Mouse (Mus musculus) heart, embryonic 11.5 days (tissue): Measurements from ENCODE around the gene Rfxap. TPM values are rescaled to one million over a fixed set of nuclear protein-coding genes. Genes with fewer than 3 reads are reported as not detected.
A peak's percentile ranks its signal among the peaks of the same experiment; 100 is the strongest.

Experiments used
- ATAC-seq: fragments of 200-750 bp; cut with Nextera tagmentation; replicated peaks from 2 replicates; pipeline ENCODE4 v1.8.0; 2017; ENCODE audit warnings: moderate library complexity; ENCODE audit not compliant: insufficient number of reproducible peaks, low FRiP score, low TSS enrichment
- H3K27ac ChIP-seq: fragments of 300-500 bp; sonication (generic); 2 replicates; pipeline ENCODE4 v1.5.1; 2014; ENCODE audit warnings: mild to moderate bottlenecking, low read depth, low read length
- H3K27me3 ChIP-seq: fragments of 300-500 bp; sonication (generic); 2 replicates; pipeline ENCODE4 v1.6.1; 2014; ENCODE audit warnings: mild to moderate bottlenecking, low read length, mixed read lengths; ENCODE audit not compliant: control insufficient read depth, insufficient read depth
- H3K36me3 ChIP-seq: fragments of 300-500 bp; sonication (generic); 2 replicates; pipeline ENCODE4 v1.6.1; 2014; ENCODE audit warnings: mild to moderate bottlenecking, low read length, moderate library complexity, mixed read lengths; ENCODE audit not compliant: control insufficient read depth, insufficient read depth
- H3K4me1 ChIP-seq: fragments of 300-500 bp; sonication (generic); 2 replicates; pipeline ENCODE4 v1.6.1; 2014; ENCODE audit warnings: low read length; ENCODE audit not compliant: control insufficient read depth, insufficient read depth
- H3K4me2 ChIP-seq: fragments of 300-500 bp; sonication (generic); 2 replicates; pipeline ENCODE4 v1.6.1; 2014; ENCODE audit warnings: mild to moderate bottlenecking, moderate library complexity
- H3K4me3 ChIP-seq: fragments of 300-500 bp; sonication (generic); 2 replicates; pipeline ENCODE4 v1.5.1; 2014; ENCODE audit warnings: low read depth, low read length
- H3K9ac ChIP-seq: fragments of 300-500 bp; sonication (generic); 2 replicates; pipeline ENCODE4 v1.6.1; 2014; ENCODE audit warnings: mild to moderate bottlenecking, low read depth, low read length, moderate library complexity
- H3K9me3 ChIP-seq: fragments of 300-500 bp; sonication (generic); replicated peaks from 2 replicates; pipeline ENCODE4 v1.6.1; 2016; ENCODE audit warnings: low read length; ENCODE audit not compliant: control insufficient read depth
- WGBS: fragments of 180-500 bp; shearing (Covaris S2); extraction: QIAGEN DNeasy Blood & Tissue Kit; methylation state at CpG from one replicate; pipeline ENCODE4 v1.1.7; 2014; ENCODE audit not compliant: insufficient replicate concordance; 5-methylcytosine and 5-hydroxymethylcytosine counted together
- polyA plus RNA-seq: library from polyadenylated mRNA; unstranded; fragments of >200 nt; fragmentation: Nextera tagmentation; extraction: Ambion mirVana; gene quantifications from 2 replicates; pipeline ENCODE4 v1.2.1, GENCODE M21; 2014

Rfxap gene
- polyA plus RNA-seq, 1 experiment from 2014 or later = 34.3 TPM

DNA sequence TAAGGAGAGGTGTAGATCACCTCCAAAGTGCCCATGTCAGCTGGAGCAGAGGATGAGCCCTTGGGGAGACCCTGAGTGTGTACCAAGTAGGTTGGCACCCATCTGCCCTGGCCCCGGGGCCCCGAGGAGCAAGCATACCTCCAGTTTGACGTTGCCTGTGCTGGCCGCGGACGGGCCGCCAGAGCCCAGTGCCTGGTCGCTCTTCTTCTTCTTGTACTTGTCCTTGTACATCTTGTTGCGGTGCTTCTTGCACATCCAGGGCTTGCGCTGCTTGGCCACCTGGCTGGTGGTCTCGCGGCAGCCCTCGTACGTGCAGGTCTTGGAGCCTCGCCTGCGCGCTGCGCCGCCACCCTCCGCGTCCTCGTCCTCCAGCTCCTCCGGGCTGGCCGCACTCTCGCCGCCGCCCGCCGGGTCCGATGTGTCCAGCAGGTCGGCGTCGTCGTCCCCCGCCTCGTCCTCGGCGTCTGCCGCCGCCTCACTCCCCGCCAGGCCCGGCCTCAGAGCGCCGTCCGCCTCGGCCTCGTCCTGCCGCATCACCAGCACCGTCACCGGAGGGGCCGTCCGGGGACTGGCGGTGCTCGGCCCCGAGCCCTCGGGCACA is 430 bp downstream of the Rfxap start:
- Histone ChIP-seq H3K36me3 (peaks cover 6% of the 10 kb centered on the region), H3K27me3 (0 out of 2 replicates have a peak, but pooled peaks cover 2% of the 10 kb centered on the region), H3K27ac (peak overlapping the region; percentile 92), H3K4me3 (peak overlapping the region; percentile 92), H3K4me1 (peaks cover 5% of the 10 kb centered on the region), H3K4me2 (peak overlapping the region; percentile 76), H3K9ac (peak overlapping the region; percentile 94), H3K9me3 (no peaks in the 10 kb centered on the region)
- ATAC-seq = peak; percentile 72
- WGBS = under 1% methylated on average over 55 of the region's 56 CpGs

DNA sequence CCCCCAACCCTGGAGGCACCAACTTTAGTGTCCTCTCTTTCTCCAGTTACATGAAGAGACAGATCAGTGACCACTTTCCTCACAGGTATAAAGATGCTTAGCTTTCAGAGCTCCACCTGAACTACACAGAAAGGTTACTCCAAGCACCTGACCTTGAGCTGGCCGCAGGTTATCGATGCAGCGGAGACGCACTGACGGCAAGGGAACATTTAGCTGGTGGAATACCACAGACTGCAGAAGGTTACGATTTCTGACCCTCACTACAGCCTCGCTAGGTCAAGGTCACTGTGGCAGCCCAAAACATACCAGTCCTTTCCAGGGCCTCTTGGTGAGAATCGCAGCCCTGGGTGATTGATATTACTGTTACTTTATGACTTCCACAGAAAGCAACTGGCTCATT is 3.9 kb downstream of the Rfxap start:
- Histone ChIP-seq H3K9me3 (no peaks in the 10 kb centered on the region), H3K4me3 (no peak overlapping the region), H3K27ac (no peak overlapping the region), H3K36me3 (peaks cover 6% of the 10 kb centered on the region), H3K27me3 (no peaks in the 10 kb centered on the region), H3K9ac (no peak overlapping the region), H3K4me2 (no peak overlapping the region), H3K4me1 (peaks cover 5% of the 10 kb centered on the region)
- no peak for ATAC-seq
- WGBS = 95% methylated on average over 8 of the region's 8 CpGs

DNA sequence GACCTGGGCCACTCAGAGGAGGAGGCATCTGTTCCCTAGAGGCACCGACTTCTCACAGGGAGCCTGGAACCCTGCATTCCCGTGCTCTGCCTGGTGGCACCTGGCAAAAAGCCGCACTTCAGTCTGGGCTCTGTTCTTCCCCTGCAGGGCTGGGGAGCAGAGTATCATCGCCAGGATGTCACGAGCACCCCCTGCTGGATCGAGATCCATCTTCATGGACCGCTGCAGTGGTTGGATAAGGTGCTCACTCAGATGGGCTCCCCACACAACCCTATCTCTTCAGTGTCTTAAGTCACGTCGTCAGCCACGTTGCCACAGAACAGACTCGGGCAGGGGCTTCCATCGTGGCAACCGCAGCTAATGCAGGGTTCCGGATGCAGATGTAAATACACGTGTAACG is 10.4 kb downstream of the Rfxap start:
- peaks cover 3% of the 10 kb centered on the region for H3K9me3 ChIP-seq
- H3K9ac ChIP-seq = no peak overlapping the region
- peaks cover 3% of the 10 kb centered on the region; the same call in 1 of the 2 replicates for H3K4me1 ChIP-seq
- H3K4me3 ChIP-seq = no peak overlapping the region
- 0 out of 2 replicates have a peak, but pooled peaks have one; percentile 32 for ATAC-seq
- no peak overlapping the region for H3K4me2 ChIP-seq
- peaks cover 6% of the 10 kb centered on the region; the same call in 1 of the 2 replicates for H3K36me3 ChIP-seq
- no peak overlapping the region for H3K27ac ChIP-seq
- no peaks in the 10 kb centered on the region for H3K27me3 ChIP-seq
- 21% methylated on average over 16 of the region's 16 CpGs for WGBS

DNA sequence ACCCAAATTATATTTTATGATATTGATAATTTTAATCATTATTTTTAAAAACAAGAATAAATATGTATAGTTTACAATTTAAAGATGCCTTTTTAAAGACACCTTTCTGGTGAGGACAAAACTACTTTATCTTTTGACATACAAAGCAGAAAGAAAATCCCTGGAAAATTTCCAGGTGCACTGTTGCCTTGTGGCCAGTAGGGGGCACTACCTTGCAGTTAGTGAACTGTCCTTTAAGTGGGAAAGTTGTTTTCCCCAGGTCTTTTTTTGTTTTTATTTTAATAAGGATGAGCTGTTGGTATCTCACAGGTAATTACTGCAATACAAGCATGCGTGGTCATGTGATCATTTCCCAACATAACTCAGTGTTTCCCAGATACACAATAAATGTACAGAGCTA is 11.8 kb downstream of the Rfxap start:
- Histone ChIP-seq H3K27me3 (no peaks in the 10 kb centered on the region), H3K4me2 (no peak overlapping the region), H3K27ac (no peak overlapping the region), H3K9ac (no peak overlapping the region), H3K4me3 (no peak overlapping the region), H3K9me3 (peaks cover 3% of the 10 kb centered on the region), H3K4me1 (peaks cover 4% of the 10 kb centered on the region; the same call in 1 of the 2 replicates), H3K36me3 (peaks cover 6% of the 10 kb centered on the region; the same call in 1 of the 2 replicates)
- 94% methylated on average over 1 of the region's 1 CpGs for WGBS
- ATAC-seq = no peak

DNA sequence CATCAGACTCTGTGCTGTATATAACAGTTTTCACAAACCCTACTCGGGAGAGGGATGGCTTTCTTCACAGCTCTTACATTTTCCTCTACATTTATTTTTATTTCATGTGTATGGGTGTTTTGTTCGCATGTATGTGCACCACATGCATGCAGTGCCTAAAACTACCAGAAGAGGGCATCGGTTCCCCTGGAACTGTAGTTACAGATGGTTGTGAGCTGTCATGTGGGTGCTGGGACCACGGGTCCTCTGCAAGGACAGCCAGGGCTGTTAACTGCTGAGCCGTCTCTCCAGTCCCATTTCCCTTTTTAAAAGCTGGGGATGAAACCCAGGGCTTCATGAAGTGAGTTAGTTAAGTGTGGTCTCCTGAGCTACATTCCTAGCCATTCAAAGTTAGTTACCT is 12.2 kb downstream of the Rfxap start:
- no peaks in the 10 kb centered on the region for H3K27me3 ChIP-seq
- no peak overlapping the region for H3K9ac ChIP-seq
- no peak overlapping the region for H3K27ac ChIP-seq
- H3K4me2 ChIP-seq = no peak overlapping the region
- no peak overlapping the region for H3K4me3 ChIP-seq
- peaks cover 4% of the 10 kb centered on the region; the same call in 1 of the 2 replicates for H3K4me1 ChIP-seq
- 83% methylated on average over 5 of the region's 5 CpGs for WGBS
- peaks cover 3% of the 10 kb centered on the region for H3K9me3 ChIP-seq
- H3K36me3 ChIP-seq = peaks cover 6% of the 10 kb centered on the region; the same call in 1 of the 2 replicates
- ATAC-seq = no peak

DNA sequence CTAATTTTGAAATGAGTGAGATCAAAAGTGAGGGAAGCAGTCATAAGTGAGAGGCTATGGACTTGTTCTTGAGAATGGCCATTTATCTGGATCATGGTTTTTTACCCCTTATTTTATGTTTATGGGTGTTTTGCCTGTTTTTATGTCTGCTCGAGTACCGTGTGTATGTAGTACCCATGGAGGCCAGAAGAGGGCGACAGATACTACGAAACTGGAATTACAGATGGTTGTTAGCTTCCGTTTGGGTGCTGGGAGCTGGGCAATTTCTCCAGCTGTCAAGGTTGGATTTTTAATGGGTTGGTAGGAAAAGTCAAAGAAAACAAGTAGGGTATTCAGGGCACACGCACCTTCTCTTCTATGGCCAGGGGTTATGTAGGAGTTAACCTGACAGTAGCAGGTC is 13.8 kb downstream of the Rfxap start:
- Histone ChIP-seq H3K4me3 (no peak overlapping the region), H3K27me3 (no peaks in the 10 kb centered on the region), H3K36me3 (peaks cover 6% of the 10 kb centered on the region; the same call in 1 of the 2 replicates), H3K9ac (no peak overlapping the region), H3K4me1 (peaks cover 4% of the 10 kb centered on the region; the same call in 1 of the 2 replicates), H3K9me3 (peaks cover 3% of the 10 kb centered on the region), H3K4me2 (no peak overlapping the region), H3K27ac (no peak overlapping the region)
- 85% methylated on average over 6 of the region's 6 CpGs for WGBS
- no peak for ATAC-seq

DNA sequence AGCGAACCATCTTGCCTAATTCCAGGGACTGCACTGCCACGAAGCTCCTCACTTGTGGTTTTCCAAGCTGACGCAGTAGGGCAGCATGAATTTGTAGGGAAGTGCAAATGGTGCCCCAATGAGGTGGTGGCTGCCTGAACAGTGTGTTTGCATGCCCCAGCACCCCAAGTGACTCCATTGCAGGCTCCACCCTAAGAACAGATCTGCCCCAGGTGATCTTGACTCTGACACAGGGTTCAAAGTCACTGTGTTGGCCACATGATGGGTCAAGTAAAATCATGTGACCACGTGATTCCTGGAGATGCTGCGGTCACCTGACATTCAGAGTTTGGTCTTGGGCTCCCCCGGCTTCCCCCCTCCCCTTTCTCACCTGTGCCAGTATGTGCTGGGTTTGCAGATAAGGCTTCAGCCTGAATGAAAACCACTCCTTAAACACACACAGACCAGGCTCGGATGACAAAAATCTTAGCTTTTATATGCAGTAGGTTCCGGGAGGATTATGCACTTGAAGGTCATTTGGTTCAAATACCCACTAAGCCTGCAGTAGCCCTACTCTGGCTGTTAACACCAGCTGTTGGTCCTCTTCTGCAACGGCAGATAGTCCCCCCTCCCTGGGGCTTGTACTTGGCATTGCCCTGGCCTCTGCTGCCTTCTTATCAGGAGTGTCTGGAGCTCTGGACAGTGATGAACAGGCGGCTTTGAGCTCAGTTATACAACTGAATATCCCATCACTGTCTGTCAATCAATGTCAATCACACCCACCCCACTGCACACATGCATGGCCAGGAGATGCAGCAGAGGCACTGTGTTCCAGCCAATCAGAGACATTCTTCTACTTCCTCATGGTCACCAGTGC is 15.5 kb downstream of the Rfxap start:
- peak; percentile 12; the same call in 1 of the 2 replicates for ATAC-seq

DNA sequence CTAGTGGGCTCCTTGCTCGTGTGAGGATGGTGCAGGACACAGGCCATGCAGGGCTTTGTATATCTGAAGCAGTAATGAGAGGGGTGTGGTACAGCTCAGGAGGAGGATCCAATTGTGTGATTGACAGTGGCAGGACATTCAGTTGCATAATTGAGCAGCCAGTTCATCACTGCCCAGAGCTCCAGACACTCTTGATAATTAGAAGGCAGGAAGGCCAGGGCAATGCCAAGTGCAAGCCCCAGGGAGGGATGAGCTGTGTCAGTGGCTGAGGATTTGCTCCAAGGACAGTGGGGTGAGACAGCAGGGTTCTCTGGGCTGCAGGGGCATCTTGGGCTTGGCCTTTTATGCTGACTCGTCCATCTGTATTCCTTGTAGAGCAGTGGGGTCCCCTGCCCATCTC is 17.0 kb downstream of the Rfxap start:
- ATAC-seq = no peak
- Histone ChIP-seq H3K36me3 (peaks cover 6% of the 10 kb centered on the region), H3K4me1 (peaks cover 4% of the 10 kb centered on the region; the same call in 1 of the 2 replicates), H3K4me2 (no peak overlapping the region), H3K9ac (no peak overlapping the region), H3K4me3 (no peak overlapping the region), H3K9me3 (peaks cover 3% of the 10 kb centered on the region), H3K27me3 (no peaks in the 10 kb centered on the region), H3K27ac (no peak overlapping the region)
- 50% methylated on average over 2 of the region's 2 CpGs for WGBS

More for the DNA sequence above, 15.5 kb downstream of the Rfxap start:
- H3K9ac ChIP-seq = no peak overlapping the region
- peaks cover 3% of the 10 kb centered on the region for H3K9me3 ChIP-seq
- peaks cover 6% of the 10 kb centered on the region; the same call in 1 of the 2 replicates for H3K36me3 ChIP-seq
- H3K4me3 ChIP-seq = no peak overlapping the region
- no peaks in the 10 kb centered on the region for H3K27me3 ChIP-seq
- no peak overlapping the region for H3K4me2 ChIP-seq
- peaks cover 4% of the 10 kb centered on the region; the same call in 1 of the 2 replicates for H3K4me1 ChIP-seq
- 56% methylated on average over 10 of the region's 10 CpGs for WGBS
- no peak overlapping the region for H3K27ac ChIP-seq
